Mouse (Mus musculus) heart, embryonic 11.5 days (tissue): ENCODE measurements around the gene Ubtd2. TPM values are rescaled to one million over a fixed set of nuclear protein-coding genes. Genes with fewer than 3 reads are reported as not detected.

Source experiments
- ATAC-seq: fragments of 200-750 bp; cut with Nextera tagmentation; replicated peaks from 2 replicates; pipeline ENCODE4 v1.8.0; 2017; ENCODE audit warnings: moderate library complexity; ENCODE audit not compliant: insufficient number of reproducible peaks, low FRiP score, low TSS enrichment
- H3K27ac ChIP-seq: fragments of 300-500 bp; sonication (generic); 2 replicates; pipeline ENCODE4 v1.5.1; 2014; ENCODE audit warnings: mild to moderate bottlenecking, low read depth, low read length
- H3K27me3 ChIP-seq: fragments of 300-500 bp; sonication (generic); 2 replicates; pipeline ENCODE4 v1.6.1; 2014; ENCODE audit warnings: mild to moderate bottlenecking, low read length, mixed read lengths; ENCODE audit not compliant: control insufficient read depth, insufficient read depth
- H3K36me3 ChIP-seq: fragments of 300-500 bp; sonication (generic); 2 replicates; pipeline ENCODE4 v1.6.1; 2014; ENCODE audit warnings: mild to moderate bottlenecking, low read length, moderate library complexity, mixed read lengths; ENCODE audit not compliant: control insufficient read depth, insufficient read depth
- H3K4me1 ChIP-seq: fragments of 300-500 bp; sonication (generic); 2 replicates; pipeline ENCODE4 v1.6.1; 2014; ENCODE audit warnings: low read length; ENCODE audit not compliant: control insufficient read depth, insufficient read depth
- H3K4me2 ChIP-seq: fragments of 300-500 bp; sonication (generic); 2 replicates; pipeline ENCODE4 v1.6.1; 2014; ENCODE audit warnings: mild to moderate bottlenecking, moderate library complexity
- H3K4me3 ChIP-seq: fragments of 300-500 bp; sonication (generic); 2 replicates; pipeline ENCODE4 v1.5.1; 2014; ENCODE audit warnings: low read depth, low read length
- H3K9ac ChIP-seq: fragments of 300-500 bp; sonication (generic); 2 replicates; pipeline ENCODE4 v1.6.1; 2014; ENCODE audit warnings: mild to moderate bottlenecking, low read depth, low read length, moderate library complexity
- H3K9me3 ChIP-seq: fragments of 300-500 bp; sonication (generic); replicated peaks from 2 replicates; pipeline ENCODE4 v1.6.1; 2016; ENCODE audit warnings: low read length; ENCODE audit not compliant: control insufficient read depth
- WGBS: fragments of 180-500 bp; shearing (Covaris S2); extraction: QIAGEN DNeasy Blood & Tissue Kit; methylation state at CpG from one replicate; pipeline ENCODE4 v1.1.7; 2014; ENCODE audit not compliant: insufficient replicate concordance; 5-methylcytosine and 5-hydroxymethylcytosine counted together
- polyA plus RNA-seq: library from polyadenylated mRNA; unstranded; fragments of >200 nt; fragmentation: Nextera tagmentation; extraction: Ambion mirVana; gene quantifications from 2 replicates; pipeline ENCODE4 v1.2.1, GENCODE M21; 2014

The Ubtd2 gene
- polyA plus RNA-seq: 34.7 and 39.1 TPM in 2 replicates

GRCm38 (mm10) chr11:32454800-32455506, at the start of gene Ubtd2:
Gene Ubtd2 (plus strand): TSS chr11:32455370.
- Histone ChIP-seq H3K9ac (peak within 1 kb of the TSS; percentile 95), H3K9me3 (no peaks in the 10 kb centered on the region), H3K27ac (peak within 1 kb of the TSS; percentile 96), H3K4me2 (peak within 1 kb of the TSS; percentile 98), H3K4me1 (peaks cover 3% of the 10 kb centered on the region; the same call in 1 of the 2 replicates), H3K4me3 (peak within 1 kb of the TSS; percentile 90), H3K36me3 (no peaks in the 10 kb centered on the region), H3K27me3 (no peaks in the 10 kb centered on the region)
- WGBS: 1% methylated on average over 76 of the region's 86 CpGs
- ATAC-seq: peak; percentile 97

DNA sequence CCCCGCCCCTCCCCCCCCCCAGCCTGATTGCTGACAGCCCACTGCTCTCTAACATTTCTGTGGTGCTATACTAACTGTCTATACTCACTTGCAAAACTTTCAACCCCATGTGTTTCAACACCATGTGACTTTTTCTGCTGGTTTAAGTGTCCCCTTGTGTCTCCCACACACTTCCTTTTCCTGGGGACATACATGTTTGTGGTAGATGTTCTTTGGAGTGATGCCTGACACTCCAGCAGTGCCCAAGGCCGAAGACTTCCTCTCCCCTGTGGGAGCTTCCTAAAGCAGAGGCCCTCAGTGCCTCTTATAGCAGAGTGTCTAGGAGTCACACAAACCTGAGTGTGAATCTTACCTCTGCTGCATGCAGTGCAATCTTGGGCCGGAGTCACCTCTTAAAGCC, 47.3 kb upstream of the Ubtd2 start:
- H3K4me3 ChIP-seq: no peak overlapping the region
- H3K27me3 ChIP-seq: no peaks in the 10 kb centered on the region
- no peak for ATAC-seq
- peaks cover 7% of the 10 kb centered on the region; the same call in 1 of the 2 replicates for H3K4me1 ChIP-seq
- H3K27ac ChIP-seq: no peak overlapping the region
- H3K36me3 ChIP-seq: peaks cover 7% of the 10 kb centered on the region
- no peak overlapping the region for H3K4me2 ChIP-seq
- WGBS: 67% methylated on average over 3 of the region's 3 CpGs
- no peak overlapping the region for H3K9ac ChIP-seq
- no peaks in the 10 kb centered on the region for H3K9me3 ChIP-seq

GRCm38 (mm10) chr11:32409052-32409451, 46.1 kb upstream of the Ubtd2 start:
- H3K9ac ChIP-seq: no peak overlapping the region
- peaks cover 7% of the 10 kb centered on the region; the same call in 1 of the 2 replicates for H3K4me1 ChIP-seq
- H3K27me3 ChIP-seq: no peaks in the 10 kb centered on the region
- no peak for ATAC-seq
- peaks cover 7% of the 10 kb centered on the region for H3K36me3 ChIP-seq
- H3K27ac ChIP-seq: no peak overlapping the region
- H3K4me2 ChIP-seq: no peak overlapping the region
- H3K4me3 ChIP-seq: no peak overlapping the region
- no peaks in the 10 kb centered on the region for H3K9me3 ChIP-seq

GRCm38 (mm10) chr11:32409823-32410562, 45.2 kb upstream of the Ubtd2 start:
- H3K27me3 ChIP-seq: no peaks in the 10 kb centered on the region
- no peaks in the 10 kb centered on the region for H3K9me3 ChIP-seq
- no peak overlapping the region for H3K27ac ChIP-seq
- H3K4me1 ChIP-seq: peaks cover 7% of the 10 kb centered on the region; the same call in 1 of the 2 replicates
- no peak overlapping the region for H3K9ac ChIP-seq
- peaks cover 8% of the 10 kb centered on the region for H3K36me3 ChIP-seq
- no peak overlapping the region for H3K4me2 ChIP-seq
- WGBS: 74% methylated on average over 11 of the region's 11 CpGs
- ATAC-seq: no peak
- H3K4me3 ChIP-seq: no peak overlapping the region

DNA sequence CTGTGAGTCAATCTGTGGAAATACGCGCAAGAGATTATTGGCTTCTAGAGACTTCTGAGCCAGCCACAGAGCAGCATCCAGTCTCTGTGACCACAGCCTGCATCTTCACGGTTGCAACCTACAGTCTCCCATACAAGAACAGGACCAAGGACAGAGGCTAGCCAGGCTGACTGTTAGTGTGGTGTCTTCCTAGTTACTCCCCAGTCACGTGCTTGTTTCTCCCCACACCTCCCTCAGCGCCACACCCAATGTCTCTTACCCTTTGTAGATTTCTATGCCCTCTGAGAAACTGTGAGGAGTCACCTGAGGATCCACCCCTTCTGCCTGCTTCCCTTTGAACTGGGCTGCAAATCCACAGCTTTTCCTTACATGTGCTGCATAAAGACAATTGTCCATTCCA, 35.2 kb upstream of the Ubtd2 start:
- no peak overlapping the region for H3K4me2 ChIP-seq
- no peaks in the 10 kb centered on the region for H3K9me3 ChIP-seq
- H3K4me3 ChIP-seq: no peak overlapping the region
- peaks cover 27% of the 10 kb centered on the region for H3K36me3 ChIP-seq
- H3K4me1 ChIP-seq: no peaks in the 10 kb centered on the region
- H3K9ac ChIP-seq: no peak overlapping the region
- no peak for ATAC-seq
- 66% methylated on average over 5 of the region's 5 CpGs for WGBS
- H3K27me3 ChIP-seq: no peaks in the 10 kb centered on the region
- H3K27ac ChIP-seq: no peak overlapping the region

DNA sequence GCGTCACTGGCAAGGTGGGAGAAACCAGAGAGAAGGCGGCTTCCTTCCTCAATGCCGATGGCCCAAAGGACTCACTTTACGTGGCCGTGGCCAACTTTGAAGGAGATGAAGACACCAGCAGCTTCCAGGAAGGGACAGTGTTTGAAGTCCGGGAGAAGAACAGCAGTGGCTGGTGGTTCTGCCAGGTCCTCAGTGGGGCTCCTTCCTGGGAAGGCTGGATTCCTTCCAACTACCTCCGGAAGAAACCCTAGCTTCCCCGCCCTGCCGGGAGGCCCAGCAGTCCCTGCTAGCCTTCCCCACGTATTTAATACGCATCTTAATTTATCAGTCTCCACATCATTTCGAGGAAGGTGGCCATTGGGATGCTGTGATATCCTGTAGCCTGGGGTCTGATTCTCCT, 31.9 kb upstream of the Ubtd2 start:
- H3K4me1 ChIP-seq: no peaks in the 10 kb centered on the region
- ATAC-seq: no peak
- H3K4me2 ChIP-seq: no peak overlapping the region
- H3K9ac ChIP-seq: no peak overlapping the region
- H3K27ac ChIP-seq: no peak overlapping the region
- WGBS: 81% methylated on average over 12 of the region's 12 CpGs
- no peaks in the 10 kb centered on the region for H3K9me3 ChIP-seq
- peaks cover 17% of the 10 kb centered on the region for H3K36me3 ChIP-seq
- no peak overlapping the region for H3K4me3 ChIP-seq
- no peaks in the 10 kb centered on the region for H3K27me3 ChIP-seq

DNA sequence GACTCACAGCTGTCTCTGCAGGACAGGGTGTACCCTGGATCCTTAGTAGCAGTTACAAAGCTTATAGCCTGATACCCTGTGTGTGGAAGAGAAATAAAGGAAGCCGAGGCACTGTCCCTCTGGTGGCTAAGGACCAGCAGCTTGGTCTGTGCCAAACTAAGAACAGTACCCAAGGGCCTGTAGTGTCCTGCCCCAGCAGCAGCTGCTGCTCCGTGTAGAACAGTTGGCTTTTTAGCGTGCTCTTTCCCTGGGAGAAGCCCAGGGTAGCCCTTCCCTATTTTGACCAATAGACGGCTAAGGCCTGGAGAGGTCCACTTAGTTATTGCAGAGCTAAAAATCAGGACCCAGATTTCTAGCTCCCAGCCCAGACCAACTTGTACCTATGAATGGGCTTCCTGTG, 30.6 kb upstream of the Ubtd2 start:
- Histone ChIP-seq H3K27ac (no peak overlapping the region), H3K4me3 (no peak overlapping the region), H3K9me3 (no peaks in the 10 kb centered on the region), H3K4me1 (no peaks in the 10 kb centered on the region), H3K36me3 (peaks cover 17% of the 10 kb centered on the region), H3K4me2 (no peak overlapping the region), H3K9ac (no peak overlapping the region), H3K27me3 (no peaks in the 10 kb centered on the region)
- ATAC-seq: no peak
- 84% methylated on average over 4 of the region's 4 CpGs for WGBS

DNA sequence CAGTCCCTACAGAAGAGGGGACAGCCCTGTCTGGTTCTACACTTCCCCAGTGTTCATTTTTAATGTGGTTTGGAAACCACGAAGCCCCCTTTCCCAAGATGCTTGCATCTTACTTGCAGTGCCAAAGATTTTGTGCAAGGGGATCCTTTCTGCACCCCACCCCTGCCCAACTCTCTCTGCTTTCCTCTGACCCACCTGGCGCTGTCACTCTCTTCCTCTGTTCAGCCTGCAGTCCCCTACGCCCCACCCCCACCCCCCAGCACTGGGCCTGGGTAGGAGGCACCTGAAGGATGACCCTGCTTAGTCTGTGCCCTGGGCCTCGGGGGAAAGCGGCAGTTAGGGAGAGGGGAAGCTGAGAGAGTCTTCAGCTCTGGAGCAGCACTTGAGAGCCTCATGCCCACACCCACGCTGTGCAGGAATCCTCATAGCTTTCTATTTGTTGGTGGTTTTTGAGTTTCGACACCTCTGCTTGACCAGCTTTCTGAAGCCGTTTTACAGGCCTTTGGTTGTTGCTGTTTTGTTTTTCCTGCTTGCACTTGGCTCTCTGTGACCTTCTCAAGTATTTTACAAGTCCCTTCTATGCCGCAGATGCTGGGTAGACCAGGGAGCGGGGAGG, 30.0 kb upstream of the Ubtd2 start:
- Histone ChIP-seq H3K4me2 (no peak overlapping the region), H3K27me3 (no peaks in the 10 kb centered on the region), H3K9me3 (no peaks in the 10 kb centered on the region), H3K4me1 (no peaks in the 10 kb centered on the region), H3K36me3 (peaks cover 17% of the 10 kb centered on the region), H3K4me3 (no peak overlapping the region), H3K9ac (no peak overlapping the region), H3K27ac (no peak overlapping the region)
- 67% methylated on average over 10 of the region's 10 CpGs for WGBS
- ATAC-seq: no peak
